Mouse (Mus musculus) v-Abl transformed pro-B cells (cell line): ENCODE measurements around the gene Crat.

Experiments
- in situ Hi-C, 2 experiments: fragments of 400-800 bp; cut with MboI; formaldehyde crosslinking; loops; one replicate each; pipeline ENCODE4 v1.15.1; 2025; ENCODE audit not compliant: unreplicated experiment in 2 of 2

The Crat gene

DNA sequence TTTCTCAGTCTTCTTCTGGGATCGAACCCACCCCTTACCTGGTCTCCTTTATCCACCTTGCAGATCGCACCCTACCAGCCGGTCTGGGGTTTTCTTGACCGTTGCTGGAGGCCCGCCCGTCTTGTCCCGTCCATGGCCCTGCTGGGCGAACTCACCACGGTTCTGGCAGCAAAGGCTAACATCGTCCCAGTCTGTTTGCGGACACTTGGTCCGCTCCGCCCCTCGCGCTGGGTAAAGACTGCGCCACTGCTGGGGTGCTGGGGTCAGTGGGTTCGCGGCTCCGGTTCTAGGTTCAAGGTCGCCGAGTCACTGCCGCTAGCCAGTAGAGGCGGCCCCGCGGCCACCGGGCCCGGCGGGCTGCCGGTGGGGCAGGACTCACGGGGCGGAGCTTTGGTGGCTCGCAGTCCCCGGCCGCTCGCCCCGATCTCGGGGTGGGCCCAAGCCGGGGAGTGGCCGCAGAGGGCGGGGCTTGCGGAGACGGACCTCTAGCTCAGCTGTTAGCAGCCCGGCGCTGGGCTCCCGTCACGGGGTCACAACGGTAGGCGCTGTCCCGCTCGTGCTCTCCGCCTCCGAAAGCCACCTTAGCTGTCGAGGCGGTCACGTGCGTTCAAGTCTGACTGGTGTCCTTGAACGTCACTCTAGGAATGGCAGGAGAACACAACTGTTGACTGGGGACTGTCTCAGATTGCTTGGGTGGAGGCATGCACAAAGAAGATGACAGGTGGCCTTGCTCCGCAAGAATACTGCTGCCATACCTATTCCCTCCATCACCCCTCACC lies at the start of gene Crat:
Gene Crat, minus strand, starts transcription at position 657 of the 779 bp plus-strand sequence.
- in situ Hi-C loops = no loop called here

DNA sequence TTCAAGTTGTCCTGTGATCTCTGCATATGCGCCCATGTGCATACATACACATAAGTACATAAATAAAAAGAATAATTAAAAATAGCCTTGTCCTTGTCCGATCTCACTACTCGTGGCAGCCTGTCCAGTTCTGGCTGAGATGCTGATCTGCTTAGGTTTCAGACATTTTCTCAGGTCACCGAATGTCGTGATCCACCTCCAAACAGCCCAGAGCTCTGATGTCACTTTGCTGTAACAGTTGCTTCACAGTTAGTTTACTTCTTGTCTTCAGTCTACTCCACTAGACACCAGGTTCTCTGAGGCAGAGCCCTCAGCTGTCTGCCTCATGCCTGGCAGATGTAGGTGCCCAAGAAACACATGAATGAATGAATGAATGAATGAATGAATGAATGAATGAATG lies 48.8 kb upstream of the Crat start:
- in situ Hi-C loops = loop anchor here in 1 of 2 experiments (10.0 kb wide), 1 partner anchor 330 kb away; no protein-coding TSS in a partner anchor

DNA sequence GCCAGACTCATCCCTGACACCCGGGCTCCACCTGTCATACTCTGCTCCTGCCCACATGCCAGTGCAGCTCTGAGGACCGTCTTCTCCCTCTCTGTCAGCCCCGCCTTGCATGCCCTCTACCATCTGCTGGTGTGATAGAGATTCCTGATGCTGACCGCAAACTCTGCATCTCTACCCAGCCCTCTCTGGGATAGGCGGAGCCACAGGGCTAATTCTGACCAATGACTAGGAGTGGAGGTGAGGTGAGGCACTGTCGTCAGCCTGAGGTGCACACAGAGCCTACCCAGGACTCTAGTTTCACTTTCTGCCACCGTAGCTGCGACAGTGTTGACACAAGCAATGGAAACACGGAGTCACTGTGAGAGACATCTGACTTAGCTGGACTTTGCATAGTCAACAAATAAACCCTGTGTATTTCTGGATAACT lies 48.3 kb upstream of the Crat start:
- in situ Hi-C loops = loop anchor here in 1 of 2 experiments (10.0 kb wide), 1 partner anchor 331 kb away; no protein-coding TSS in a partner anchor

DNA sequence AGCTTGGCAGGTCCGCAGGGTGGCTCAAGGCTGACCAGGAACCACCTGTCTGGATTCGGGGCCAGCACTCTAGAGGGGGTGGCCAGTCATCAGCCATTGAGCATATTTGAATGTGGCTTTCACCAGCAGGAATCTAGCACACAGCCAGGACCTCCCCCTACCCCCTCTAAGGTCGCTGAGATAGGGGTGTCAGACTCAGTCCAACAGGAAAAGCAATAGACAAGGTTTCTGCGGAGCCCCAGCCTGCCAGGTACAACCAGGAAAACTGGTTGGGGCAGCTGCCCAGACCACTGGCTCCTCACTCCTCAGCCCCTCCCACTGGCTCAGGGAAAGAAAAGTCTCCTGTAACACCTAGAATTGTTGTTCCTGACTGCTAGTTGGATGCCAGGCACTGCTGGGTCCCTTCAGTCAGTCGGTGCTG lies 47.7 kb upstream of the Crat start:
- in situ Hi-C loops = loop anchor here in 1 of 2 experiments (10.0 kb wide), 1 partner anchor 331 kb away; no protein-coding TSS in a partner anchor

DNA sequence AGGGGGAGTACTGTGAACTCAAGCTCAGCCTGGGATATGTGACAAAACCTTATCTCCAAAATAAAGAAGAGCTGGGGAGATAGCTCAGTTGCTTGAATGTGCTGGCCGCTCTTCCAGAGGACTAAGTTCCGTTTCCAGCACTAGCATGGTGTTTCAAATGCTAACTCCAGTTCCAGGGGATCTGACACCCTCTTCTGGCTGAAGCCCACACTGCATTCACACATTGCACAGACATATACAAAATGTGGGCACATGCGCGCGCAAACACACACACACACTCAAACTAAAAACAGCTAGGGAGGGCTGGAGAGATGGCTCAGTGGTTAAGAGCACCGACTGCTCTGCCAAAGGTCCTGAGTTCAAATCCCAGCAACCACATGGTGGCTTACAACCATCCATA lies 43.6 kb upstream of the Crat start:
- in situ Hi-C loops = no loop called here

DNA sequence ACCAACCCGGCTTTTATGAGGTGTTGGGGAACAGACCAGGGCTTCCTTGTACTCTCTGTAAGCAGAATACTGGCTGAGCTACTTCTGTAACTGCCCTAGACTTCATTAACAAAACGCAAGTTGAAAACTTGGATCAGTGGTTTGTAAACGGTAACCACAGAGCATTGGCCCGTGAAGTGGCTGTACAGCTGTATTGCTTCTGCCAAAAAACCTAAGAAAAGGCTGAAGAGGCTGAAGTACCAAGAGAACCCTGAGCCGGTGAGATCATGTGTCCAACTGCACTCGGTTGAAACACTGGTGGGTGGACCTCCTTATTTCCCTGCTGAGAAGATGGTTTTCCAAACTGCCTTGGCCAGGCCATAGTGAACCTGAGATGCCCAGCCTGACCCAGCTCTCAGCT lies 42.7 kb upstream of the Crat start:
- in situ Hi-C loops = no loop called here

DNA sequence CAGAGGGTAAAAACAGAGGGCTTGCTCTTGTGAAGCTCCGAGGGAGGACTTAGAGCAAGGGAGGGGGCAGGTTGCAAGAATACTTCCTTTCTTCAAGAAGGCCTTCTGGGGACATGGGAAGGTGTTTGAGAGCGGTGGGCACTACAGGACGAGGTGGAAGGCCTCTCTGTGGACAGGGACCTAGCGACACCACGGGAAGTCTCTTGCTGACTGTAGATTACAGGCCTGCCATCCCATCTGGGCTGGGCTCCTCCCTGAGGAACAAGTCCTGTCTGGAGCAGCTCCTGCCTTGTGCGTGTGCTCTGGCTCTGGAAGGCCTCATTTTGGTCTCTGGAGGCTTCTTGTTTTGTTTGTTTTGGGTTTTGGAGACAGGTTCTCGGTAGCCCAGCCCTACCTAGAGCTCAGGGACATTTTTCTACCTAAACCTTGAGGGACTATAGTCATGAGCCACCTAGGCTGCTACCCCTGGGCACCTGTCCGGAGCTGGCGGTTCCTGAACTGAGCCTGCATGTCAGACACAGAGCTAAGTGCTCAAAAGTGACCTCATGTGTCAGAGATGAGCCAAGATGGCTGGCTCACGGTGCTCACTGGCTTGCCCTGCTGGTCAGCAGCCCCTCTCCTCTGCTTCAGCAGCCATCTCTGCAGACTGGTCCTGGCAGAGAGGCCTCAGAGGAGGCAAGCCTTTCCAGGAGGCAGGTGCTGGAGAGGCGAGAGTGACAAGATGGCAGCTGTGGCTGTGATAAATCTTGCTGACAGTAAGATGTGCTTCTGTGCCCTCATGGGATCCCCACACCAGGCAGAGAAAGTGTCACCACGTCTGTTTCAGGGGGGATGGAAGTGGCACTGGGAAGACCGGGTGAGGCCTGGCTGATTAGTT lies 40.7 kb upstream of the Crat start:
- in situ Hi-C loops = no loop called here

DNA sequence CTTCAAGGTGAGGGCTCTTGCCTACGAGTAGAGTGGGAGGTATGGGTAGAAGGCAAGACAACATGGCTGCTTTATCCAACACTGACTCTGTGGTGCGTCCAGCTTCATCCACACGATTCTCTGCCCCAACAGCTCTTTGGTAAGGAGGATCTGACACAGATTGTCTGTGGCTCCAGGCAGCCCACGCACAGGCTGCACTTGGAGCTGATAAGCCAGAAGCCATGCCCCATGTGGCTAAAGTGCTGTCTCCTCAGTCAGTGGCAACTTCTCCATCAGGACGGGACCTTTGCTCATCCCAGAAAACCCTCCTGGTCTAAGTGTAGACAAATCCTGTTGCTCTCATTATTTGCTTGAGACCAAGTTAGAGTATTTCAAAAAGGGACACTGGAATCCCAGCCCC lies 39.0 kb upstream of the Crat start:
- in situ Hi-C loops = no loop called here

DNA sequence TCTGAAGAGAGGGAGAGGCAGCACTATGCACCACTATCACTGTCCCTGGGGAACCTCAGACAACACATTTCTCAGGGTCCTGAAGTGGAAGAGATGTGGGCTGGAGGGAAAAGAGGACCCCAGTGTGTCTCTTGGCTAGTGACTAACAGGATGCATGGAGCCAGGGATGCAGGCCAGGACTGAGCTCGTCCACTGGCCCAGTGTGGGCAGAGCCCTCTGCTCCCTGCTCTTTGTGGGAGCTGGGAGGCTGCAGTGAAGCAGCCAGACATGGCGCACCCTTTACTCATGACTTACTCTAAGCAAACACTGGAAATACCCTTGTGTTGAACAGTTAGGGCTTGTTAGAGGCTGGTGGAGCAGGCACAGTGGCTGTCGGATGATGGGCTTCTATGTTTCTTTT lies 38.0 kb upstream of the Crat start:
- in situ Hi-C loops = no loop called here

DNA sequence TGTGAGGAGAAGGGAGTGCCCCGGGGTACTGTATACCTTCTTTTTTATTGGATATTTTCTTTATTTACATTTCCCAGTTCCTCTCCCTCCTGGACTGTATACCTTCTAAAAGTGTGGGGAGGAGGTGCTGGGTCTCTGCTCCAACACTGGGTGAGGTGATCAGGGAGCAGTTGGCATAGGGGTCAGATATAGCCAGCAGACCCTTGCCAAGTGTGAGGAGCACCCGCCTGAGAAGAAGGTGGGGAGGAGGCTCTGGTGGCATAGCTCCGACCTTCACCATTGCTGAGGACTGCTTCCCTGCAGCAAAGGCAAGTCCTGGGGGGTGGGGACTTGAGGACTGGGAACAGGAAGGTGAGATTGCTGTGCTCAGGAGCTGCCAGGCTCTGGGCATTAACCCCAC lies 35.9 kb upstream of the Crat start:
- in situ Hi-C loops = no loop called here

DNA sequence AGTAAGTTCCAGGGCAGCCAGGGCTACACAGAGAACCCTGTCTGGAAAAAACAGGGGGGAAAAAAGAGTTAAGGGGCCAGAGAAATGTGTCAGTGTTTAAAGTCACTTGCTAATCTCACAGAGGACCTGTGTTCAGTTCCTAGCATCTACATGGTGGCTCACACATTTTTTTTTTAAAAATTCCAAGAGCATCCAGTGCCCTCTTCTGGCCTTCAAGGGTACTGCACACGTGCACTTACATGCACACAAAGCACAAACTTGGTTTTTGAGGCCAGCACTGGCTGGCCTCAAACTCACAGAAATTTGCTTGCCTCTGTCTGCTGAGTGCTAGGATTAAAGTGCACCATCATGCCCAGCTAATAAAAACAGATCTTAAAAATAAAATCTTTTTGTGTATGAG lies 34.9 kb upstream of the Crat start:
- in situ Hi-C loops = no loop called here

DNA sequence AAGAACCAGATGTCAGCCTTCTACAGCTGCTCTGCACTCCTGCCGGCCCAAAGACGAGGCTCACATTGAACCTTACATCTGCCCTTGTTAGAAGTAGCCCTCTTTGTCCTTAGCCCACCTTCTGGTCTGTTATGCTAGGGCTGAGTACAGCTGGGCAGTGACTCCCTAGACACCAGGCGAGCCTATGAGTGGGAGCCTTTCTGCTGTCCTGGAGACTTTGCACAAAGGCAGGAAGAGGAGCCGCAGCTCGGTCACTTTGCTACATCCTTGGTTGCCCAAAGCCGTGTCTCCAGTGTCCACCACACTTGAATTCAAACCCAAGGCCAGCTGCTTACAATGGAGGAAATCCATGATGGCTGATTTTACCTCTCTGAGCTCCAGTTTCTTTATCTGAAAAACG lies 32.8 kb upstream of the Crat start:
- in situ Hi-C loops = no loop called here

DNA sequence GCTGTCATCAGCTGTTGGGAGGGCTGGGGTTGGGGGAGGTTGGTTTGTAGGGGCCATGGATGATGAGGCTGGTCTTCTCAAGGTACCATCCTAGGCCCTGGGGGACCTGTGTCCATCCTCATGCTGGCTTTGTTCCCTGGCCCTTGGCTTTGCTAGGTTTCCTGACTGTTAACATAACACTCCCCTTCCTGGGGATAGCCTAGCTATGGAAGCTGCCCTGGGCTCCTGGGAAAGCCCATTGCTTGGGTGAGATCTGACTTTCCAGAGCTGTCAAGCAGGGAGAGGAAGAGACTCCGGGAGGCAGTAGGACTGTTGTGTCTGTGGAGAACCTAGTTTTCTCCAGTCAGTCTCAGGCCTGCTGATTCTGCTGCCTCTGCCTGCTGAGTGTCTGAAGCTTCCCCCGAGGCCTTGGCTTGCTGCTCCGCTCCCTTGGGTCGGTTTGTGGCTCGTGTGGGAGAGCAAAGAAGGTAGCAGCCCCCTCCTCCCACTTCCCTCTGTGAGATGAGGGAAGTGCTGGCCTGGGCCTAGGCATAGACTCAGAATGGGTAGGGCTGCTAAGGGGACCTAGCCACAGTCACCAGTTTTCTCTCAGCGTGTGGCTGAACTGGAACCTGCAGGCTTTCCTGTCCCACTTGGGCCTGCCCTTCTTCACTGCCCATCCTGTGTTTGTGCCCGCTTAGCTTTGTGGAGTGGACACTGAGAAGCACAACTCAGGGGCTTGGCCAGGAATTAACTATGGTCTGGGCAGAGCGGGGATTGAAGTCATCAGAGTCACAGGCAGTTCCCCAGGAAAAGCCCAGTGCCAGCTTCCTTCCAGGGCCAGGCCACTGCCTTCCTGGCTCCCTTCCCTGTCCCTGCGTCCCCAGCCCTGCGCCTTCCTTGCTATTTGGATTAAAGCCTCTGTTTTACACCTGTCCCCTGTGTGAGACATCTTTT lies 31.5 kb upstream of the Crat start:
- in situ Hi-C loops = no loop called here

DNA sequence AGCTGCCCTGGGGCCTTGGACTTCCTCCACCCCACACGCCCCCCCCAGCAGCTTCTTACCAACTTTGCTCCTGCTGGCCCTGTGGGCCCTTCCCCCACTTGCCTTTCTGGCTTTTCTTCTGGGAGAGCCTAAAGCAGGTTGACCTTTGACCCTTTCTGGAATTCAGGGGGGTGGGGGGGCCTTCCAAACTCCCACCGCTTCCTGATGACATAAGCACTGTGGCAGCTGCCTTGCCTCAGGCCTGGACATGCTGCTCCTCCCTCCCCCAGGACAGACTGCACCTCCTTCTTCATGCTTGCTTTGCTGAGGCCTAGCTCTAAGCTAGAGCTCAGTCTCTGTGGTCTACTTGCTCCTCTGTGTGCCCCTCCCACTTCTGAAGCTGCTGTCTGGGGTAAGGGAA lies 29.7 kb upstream of the Crat start:
- in situ Hi-C loops = no loop called here

DNA sequence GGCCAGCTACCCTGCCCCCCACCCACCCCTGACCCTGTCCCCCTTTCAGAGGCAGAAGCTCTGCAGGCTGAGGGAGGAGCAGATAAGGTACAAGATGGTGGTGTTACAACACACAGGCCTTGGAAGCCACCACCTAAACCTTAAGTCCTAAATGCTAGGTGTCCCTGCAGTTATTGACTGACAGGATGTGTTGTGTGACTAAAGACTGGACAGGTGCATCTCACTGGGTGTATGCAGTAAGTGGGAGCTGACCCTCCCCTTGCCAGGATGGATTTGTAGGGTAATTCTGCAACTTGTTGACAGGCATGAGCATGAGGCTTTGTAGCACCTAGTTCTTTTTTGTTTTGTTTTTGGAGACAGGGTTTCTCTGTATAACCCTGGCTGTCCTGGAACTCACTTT lies 28.8 kb upstream of the Crat start:
- in situ Hi-C loops = no loop called here

DNA sequence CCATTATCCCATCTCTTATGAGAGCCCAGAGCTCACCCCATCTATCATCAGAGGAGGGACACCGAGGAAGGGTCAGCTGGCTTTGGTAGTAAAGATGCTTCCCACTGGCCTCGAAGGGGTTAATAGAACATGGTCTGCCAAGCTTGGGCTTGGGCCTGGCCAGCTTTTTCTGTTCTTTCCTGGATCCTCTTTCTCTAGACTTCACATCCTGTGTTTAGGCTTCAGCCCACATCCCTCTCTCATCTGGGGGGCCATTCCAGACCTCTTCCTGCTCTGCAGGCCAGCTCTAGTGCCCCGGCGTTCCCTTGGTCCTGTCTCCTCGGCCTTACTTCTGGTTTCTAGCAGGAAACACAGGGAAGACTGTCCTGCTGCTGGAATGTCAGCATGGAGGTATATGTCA lies 28.4 kb upstream of the Crat start:
- in situ Hi-C loops = no loop called here

DNA sequence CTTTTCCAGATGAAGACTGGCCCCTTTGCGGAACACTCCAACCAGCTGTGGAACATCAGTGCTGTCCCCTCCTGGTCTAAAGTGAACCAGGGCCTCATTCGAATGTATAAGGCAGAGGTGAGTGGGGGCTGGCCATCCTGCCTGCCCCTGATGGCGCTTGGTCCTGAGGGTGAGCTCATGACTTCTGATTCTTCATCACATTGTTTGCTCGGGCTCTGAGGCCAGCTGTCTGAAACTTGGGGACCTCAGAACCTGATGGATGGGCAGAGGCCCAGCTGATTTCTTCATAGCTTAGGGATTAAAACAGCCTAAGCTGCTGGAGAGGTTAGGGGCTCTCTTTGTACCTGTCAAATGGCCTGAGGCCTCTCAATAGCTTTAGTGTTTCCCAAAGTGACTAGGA lies 27.7 kb upstream of the Crat start:
- in situ Hi-C loops = no loop called here

DNA sequence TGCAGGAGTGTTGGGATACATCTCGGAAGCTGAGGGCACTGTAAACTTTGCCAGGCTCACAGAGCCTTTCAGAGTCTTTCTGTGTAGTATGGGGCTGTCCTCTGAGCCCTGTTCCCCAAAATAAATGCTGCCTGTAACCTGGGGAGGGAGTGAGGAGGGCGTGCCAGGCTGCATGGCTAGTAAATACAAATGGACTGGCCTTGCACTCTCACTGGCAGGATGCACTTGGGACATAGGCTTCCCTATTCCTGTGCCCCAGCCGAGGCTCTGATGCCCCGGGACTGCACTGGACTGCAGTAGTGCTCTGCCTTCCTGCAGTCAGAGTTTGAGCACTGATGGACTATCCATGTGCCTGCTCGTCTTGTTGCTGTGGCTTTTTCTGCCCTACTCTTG lies 26.9 kb upstream of the Crat start:
- in situ Hi-C loops = no loop called here

DNA sequence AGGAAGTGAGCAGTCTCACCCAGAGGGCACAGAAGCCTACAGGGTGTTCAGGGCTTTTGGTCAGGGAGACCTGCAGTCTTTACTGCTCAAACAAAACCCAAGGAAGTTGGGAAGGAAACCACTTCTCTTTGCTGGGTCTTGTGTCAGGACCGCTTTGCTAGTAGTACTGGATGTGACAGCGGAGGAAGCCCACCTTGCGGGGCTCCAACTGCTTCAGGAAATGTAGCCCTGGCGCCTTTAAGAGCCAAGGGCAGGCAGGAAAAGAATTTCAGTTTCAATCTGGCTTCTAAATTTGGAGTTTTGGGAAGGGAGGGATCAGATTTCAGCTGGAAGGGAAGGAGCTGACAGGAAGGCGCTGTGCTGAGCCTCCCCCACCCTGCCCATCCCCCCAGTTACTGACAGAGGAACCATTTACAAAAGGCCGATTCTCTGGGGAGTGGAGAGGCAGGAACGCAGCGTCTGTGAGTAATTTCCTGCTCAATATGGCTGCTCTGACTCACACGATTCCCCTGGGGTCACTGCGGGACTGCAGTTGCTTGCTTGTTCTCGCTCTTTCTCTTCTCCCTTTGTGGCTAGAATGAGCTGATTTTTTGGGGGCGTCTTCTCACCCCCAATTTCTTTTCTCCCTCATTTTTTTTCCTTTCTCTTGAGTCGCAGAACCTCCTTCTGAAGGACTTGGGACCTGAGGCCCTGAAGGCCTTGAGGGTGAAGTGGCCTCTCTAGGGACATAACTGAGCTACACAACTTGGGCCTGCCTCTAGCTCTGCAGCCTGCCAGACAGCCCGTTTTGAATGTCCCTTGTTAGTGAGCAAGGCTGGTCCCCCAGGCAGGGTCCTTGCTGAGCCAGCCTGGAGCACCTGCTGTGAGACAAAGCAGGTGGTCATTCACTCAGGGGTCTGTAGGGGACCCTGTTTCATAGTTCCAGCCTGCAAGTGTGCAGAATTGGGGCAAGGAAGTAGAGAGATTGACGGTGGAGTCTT lies 26.2 kb upstream of the Crat start:
- in situ Hi-C loops = no loop called here
